Mouse (Mus musculus) erythroblast, embryonic 14.5 days (primary cell): ENCODE results near the gene Dmwd.

Experiments
- GATA1 ChIP-seq: IDR thresholded peaks from 2 replicates; pipeline ENCODE4 v1.6.1; 2012; ENCODE audit warnings: low read length, inconsistent platforms, mixed read lengths
- TAL1 ChIP-seq: IDR thresholded peaks from 3 replicates; pipeline ENCODE4 v1.6.1; 2012; ENCODE audit warnings: low read length, inconsistent platforms, mixed read lengths

DNA sequence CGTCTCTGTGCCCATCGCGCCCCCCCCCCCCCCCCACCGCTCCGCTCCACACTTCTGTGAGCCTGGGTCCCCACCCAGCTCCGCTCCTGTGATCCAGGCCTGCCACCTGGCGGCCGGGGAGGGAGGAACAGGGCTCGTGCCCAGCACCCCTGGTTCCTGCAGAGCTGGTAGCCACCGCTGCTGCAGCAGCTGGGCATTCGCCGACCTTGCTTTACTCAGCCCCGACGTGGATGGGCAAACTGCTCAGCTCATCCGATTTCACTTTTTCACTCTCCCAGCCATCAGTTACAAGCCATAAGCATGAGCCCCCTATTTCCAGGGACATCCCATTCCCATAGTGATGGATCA is 17.1 kb downstream of the Dmwd start:
- no peak for TF ChIP-seq GATA1
- TF ChIP-seq TAL1, result no peak
